Mouse (Mus musculus) heart, adult 18-20 months (tissue): ENCODE results near the gene Arhgap18. TPM values are rescaled to one million over a fixed set of nuclear protein-coding genes. Genes with fewer than 3 reads are reported as not detected.
"Not testable (repeated sequence)": the region's sequence is repeated elsewhere in the genome, so short reads cannot be mapped to it uniquely, and the experiment has no call there.

ENCODE experiments used
- DNase-seq, 2 experiments: peaks; one replicate each; pipeline ENCODE4 v3.0.0; 2021 to 2022; ENCODE audit warnings: mixed read lengths in 1 of 2
- total RNA-seq, 2 experiments: library from RNA; stranded (reverse); gene quantifications; 2 replicates each; pipeline ENCODE4 v1.2.3; 2021

Gene Arhgap18
- total RNA-seq, 2 experiments from 2014 or later = 9.5 to 11.6 TPM

DNA sequence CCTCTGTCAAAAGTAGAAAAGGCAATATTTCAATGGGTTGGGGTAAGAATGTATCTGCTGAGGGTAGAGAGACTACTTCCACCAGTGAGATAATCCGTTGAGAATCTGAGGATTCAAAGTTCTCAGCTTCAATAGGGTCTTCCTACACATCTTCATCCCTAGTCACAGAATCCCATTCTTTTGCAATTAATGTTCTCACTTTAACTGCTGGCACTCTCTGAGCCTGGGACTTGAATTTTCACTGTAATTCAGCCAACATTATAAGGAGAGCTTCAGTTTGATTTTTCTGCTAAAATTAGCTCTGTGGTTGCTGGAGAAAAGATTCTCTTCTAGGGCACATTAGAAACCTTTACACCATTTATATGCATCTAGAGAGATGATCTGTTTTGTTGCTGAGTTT lies 150.6 kb downstream of the Arhgap18 start:
- no peak for DNase-seq

DNA sequence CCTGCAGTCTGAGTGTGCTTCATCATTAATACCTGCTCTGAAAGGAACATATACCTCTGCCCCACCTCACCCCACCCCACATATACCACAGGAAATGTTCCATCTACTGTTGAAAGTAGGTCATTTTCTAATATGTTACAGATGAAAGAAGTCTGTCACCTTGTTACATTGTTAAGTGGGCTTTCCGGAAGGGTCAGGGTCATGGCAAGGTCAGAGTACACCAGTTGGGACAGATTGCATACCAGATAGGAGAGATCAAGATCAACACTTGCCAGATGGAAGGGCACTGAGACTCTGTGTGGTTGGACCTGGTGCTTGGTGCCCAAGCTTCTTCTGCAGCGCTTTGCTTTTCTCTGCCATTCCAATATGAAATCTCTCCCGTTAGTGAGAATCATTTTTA lies 158.0 kb downstream of the Arhgap18 start:
- DNase-seq = no peak

DNA sequence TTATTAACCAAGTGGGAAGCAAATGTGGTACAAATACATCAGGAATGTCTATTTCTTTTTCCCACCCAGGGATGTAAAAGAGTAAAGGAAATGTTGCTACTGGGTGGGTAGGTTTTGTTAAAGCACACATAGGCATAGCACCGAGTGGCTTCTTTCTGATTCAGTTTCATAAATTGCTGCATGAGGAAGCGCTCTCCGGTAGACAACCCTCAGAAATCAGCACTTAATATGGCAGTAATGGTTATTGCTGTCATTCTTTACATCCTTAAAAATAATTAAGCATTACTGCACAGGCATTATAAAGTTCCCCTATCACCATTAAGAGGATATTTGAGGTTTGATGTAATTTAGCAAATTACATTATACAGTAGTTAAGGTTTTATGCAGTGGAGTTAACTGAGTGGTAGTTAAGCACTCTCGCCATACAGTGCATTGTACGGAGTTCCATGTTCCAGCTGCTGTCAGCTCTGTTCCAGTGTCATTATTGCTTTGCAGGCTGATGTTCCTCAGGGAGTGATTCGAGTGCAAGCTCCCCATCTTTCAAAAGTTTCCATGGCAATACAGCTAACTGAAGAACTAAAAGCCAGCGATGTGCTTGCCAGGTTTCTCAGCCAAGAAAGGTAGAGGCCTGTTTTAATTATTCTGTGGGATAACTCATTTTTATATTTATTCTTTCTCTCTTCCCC lies 159.0 kb downstream of the Arhgap18 start:
- DNase-seq = no peak

DNA sequence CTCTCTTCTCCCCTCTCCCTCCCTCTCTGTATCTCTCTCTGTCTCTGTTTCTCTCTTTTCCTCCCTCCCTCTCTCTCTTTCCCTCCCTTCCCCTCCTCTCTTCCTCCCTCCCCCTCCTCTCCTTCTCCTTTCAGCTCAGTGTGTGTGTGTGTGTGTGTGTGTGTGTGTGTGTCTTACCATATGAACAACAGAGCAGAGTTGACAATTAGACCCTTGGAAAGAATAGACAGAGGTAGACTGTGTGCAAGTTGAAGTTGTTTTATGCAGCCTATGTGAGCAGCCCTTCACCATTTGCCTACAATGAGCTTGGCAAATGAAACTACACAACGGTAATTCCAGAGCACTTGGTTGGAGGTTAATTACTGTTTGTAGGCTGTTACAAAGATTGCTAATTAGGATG lies 159.6 kb downstream of the Arhgap18 start:
- no peak for DNase-seq

DNA sequence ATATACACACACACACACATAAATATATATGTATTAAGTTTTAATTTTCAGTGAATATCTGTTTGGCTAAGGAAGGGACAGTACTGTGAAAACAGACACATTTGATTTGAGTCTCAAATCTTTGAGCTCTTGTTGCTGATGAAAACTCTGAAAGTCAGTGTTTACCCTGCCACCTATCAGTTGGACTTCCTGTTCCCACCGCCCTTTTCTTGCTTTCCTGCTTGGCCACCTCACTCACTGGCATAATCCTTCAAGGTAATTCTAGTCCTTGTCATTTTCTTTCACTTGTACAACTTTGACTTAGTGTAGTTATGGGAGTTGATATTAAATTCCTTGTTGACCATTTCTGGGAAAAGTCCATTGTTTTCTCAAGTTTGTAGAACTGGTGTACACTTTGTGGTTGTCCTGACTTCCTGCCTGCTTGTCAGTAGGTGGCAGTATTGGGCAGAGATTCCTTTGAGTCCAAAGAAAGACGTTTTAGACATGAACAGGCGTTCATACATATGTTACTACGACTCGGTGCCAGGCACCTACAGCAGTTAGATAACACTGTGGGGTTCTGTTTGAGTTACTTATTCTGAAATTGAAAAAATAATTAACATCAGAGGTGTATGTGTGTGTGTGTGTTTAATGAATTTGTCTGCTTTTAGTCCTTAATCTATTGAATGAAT lies 166.2 kb downstream of the Arhgap18 start:
- DNase-seq = peak; percentile 25 to 67

DNA sequence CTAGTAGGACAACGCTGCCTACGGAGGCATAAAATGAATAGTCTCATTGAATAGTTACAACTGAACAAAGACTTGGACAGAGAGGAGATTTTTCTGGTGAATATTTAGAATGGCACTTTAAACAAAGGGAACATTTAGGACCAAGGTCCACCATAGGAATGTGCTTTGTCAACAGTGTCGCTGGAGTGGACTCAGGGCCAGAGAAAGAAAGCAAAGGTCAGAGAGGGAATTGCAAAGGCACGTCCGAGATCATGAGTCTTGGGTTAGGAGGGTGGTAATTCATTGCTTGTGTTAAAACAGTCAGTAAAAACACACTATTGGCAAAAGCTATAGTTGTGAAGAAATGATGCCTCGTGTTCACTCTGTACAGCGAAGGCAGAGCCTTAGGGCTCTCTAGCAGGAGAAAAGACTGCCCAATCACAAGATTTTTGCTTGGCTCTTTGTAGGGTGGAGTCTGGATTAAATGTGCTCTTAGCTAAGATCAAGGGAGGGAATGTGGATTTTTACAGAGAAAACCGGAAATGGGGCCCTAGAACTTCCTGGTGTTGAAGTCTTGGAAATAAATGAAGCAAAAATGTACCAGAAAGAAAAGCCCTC lies 167.3 kb downstream of the Arhgap18 start:
- DNase-seq = no peak

DNA sequence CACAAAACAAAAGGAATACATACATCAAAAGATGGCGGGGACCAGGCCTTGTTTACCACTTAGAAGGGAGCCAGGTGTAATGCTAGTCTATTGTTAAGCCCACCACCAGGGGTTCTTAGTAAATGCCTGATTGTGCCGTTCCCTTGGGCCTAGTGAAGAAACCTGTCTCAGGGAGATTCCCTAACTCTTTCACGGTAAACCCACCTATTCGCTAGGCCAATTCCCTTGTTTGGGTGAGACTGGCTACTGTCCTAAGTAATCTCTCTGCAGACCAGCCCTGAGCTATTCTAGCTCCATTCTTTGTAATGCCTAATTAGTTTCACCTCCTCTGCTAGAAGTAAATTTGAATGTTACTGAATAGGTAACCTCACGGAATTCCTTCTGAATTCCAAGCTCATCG lies 182.8 kb downstream of the Arhgap18 start:
- not testable (repeated sequence) for DNase-seq

DNA sequence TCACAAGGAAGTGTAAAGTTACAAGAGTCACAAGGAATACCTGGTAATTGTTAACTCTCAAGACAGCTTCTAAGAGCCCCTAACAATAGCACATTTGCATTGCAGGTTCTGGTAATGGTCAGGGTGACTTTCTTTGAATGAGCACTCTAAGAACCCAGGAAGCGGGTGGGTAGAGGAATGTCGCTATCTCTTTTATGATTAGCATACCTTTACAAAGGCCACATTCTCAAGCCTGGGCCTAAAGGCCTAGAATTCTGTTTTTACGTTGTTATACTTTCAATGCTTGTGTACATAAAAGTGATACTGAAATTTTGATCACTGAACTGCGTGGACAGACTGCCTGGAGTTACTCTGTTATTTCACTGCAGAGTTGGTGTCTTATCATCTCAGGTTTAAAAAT lies 185.2 kb downstream of the Arhgap18 start:
- DNase-seq = not testable (repeated sequence)

DNA sequence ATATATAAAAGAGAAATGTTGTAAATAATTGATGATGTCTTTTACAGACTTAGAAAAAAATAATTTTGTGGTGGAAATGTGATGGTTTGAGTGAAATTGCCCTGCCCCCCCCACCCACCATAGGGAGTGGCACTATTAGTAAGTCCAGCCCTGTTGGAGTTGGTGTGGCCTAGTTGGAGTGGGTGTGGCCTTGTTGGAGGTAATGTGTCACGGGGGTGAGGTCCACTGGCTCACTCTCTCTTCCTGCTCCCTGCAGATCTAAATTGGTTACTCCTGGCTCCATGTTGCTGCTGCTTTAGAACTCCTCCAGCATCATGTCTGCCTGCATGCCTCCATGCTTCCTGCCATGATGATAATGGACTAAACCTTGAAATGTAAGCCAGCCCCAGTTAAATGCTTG lies 186.3 kb downstream of the Arhgap18 start:
- DNase-seq = no peak

DNA sequence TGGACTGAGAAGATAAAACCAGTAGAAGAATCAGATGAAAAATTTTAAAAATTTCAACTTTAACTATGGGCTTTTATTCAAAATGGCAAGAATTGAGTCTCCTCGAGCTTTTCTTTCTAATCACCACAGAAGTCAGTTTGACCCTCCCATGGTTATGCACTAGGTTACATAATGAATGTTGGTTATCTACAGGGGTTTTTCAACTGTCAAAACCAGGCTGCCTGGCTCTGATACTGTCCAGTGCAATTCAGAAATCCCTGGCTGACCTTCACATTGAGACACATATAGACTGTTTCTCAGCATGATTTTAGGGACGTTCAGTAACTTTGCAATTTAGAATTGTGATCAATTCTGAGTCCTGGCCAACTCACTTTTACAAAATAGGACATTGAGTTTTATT lies 195.1 kb downstream of the Arhgap18 start:
- peak in 1 of 2 experiments; percentile 3 for DNase-seq

DNA sequence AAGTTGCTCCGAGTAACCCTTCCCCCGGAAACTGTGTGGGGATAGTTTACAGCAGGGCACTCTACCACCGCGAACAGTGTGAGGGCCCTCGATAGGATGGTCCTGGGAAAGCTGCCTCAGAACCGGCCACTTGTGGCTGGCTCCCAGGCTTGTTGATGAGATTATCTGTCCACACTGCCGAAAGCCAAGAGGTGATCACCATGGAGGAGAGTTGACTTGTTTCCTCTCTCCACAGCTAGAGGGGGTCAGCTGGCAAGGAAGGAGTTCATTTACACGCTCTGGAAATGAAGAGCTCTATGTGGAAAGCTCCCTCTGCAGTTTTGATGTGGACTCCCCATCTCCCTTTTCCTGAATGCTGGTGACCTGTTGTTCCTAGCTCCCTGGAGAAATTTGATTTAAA lies 196.4 kb downstream of the Arhgap18 start:
- no peak for DNase-seq

DNA sequence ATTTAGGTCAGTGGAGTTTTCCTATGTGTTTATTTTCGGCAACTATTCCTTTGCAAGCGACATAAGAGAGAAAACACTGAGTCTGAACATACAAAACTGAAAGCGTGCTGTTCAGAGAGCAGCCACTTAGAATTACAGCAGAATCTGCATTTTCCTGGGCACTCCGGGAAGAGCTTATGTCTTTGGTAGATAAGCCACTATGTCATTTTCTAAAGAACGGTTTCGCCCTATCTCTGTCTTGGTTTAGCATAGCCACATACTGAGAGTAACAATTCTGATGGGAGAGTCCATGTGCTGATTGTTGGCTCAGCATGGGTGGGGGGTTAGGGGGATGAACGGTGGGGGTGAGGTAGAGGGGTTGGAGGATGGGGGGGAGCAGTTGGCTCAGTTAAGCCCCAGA lies 197.2 kb downstream of the Arhgap18 start:
- DNase-seq = no peak

DNA sequence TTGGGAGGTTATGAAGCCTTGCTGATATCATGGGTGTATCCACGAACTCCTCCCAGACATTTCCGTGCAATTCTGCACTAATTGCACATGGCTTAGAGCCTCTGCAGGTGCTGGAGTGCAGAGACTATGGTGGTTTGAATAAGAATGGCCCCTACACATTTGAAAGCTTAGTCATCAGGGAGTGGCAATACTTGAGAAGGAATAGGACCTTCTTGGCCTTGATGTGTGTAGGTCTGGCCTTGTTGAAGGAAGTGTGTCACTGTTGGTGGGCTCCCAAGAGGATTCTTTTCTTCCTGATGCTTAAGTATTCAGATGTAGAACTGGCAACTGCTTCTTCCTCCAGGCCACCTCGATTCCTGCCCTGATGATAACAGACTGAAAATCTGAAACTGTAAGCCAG lies 205.3 kb downstream of the Arhgap18 start:
- DNase-seq = no peak
